Mouse (Mus musculus) testis, postnatal 14 days (tissue): ENCODE results near the gene Focad.

ENCODE experiments used
- DNase-seq: peaks from one replicate; pipeline ENCODE4 v3.0.0; 2021; ENCODE audit warnings: low spot score

Focad gene

DNA sequence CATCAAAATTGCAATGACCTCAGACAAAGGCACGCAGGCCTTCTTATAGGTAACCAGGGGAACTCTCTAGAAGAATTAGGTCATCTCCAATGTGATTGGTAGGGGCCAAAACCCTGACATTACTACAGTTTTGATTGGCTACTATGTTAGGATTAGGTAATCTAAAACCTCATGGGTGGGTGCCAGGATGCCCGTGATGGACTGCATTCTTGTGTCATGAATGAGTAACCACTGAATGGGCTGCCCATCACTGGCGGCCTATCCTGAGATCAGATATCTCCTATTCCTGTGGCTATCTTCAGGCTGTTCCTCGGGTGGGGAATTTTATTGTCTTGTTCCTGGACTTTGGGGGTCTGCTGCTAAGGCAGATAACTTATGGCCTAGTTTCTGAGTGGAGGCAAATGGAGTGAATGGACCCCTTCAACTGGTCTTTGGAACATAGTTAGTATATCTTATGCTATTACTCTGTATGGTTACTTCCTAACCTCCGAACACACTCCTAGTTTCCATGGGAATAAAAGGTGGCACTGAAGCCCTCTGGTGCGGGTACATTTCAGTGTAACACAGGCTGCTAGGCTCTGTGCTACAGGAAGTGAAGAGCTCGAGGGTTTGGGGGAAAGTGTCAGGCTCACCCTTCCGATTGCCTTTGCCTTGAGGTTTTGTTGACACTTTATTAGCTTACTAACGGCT lies 306.0 kb downstream of the Focad start:
- no peak for DNase-seq

DNA sequence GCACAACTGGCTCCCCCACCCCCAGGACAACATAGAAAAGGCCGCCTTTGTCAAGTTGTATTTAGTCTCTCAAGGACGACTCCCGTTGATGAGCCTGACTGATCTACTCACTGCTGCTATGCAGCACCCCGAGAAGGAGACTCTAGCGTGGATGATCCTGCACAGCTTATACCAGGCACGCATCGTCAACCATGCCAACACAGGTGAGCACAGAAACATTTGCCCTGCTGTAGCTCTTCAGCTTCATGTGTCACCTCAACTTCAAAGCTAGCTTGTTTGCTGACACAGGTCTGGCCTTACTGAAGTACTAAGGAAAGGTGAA lies 306.5 kb downstream of the Focad start:
- DNase-seq, result no peak

DNA sequence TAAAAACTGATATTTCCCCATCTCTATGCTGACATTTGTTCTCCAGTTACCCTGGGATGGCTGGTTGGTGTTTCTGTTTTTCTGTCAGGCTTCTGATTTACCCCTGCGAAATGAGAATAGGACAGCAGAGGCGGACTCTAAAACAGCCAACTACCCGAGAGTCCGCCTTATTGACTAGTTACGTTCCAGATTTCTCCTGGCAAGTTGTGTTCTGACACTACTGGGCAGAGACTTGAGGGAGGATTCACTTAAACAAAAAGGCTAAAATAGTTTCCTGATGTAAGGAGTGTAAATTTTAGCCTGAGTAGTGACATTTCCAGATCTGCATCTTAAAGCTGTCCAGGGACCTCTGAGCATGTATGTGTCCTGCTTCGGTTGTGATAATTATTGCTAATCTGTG lies 308.5 kb downstream of the Focad start:
- no peak for DNase-seq

GRCm38 (mm10) chr4:88406887-88407696 lies 312.7 kb downstream of the Focad start:
- DNase-seq, result peak; percentile 46

DNA sequence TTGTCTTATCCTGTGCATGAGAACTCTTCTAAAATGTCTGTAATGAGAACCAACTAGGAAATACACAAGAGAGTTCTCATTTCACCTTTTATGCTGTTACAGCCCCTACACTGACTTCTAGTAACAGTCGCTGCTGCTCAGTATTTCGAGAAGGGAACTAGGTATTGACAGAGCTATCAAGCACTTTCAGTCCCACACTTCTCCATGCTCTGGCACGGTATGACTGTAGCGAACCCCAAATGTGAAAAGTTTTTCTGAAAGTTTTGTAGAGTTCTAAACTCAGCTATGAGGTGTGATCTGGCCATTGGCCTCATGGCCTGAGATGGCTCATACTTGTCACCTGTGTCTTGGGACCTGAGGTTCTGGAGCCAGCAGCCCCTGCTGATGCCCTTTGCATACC lies 314.9 kb downstream of the Focad start:
- no peak for DNase-seq

DNA sequence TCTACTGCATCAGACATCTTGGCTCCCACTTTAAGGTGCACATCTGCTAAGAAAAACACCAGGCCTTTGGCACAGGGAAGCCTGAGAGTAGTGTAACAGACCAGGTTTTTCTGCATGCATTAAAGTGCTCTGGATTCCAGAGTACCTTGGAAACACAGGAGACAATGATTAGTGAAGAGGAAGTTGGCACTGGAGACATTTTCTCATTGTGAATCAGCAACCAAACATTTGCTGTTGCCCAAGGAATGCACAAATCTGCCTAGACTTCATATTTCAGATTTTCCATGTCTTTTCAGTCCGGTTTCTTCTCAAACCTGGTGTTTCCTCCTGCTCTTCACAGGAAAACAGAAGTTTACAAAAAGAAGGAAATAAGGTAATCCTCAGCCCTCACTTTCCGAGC lies 317.9 kb downstream of the Focad start:
- no peak for DNase-seq

DNA sequence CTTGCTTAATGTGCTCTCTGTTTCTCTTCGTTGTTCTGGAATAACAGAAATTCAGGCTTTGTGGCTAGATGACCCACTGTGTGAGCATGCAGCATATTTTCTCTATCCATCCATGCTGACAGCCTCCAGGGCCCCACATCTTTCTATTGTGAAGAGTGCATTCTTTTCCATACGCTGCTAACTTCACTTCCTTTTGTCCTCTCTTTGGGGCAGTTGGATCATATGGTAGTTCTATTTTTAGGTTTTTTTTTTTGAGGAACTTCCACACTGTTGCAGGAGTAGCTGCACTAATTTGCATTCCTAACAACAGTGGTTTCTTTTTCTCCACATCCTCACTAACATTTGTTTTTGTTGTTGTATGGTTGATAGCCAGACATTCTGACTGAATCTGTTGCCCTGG lies 320.6 kb downstream of the Focad start:
- no peak for DNase-seq

- DNase-seq, result no peak
Observed at GRCm38 (mm10) chr4:88419378-88419777, 324.9 kb downstream of the Focad start.

GRCm38 (mm10) chr4:88424563-88424962 lies 330.1 kb downstream of the Focad start:
- DNase-seq, result no peak

DNA sequence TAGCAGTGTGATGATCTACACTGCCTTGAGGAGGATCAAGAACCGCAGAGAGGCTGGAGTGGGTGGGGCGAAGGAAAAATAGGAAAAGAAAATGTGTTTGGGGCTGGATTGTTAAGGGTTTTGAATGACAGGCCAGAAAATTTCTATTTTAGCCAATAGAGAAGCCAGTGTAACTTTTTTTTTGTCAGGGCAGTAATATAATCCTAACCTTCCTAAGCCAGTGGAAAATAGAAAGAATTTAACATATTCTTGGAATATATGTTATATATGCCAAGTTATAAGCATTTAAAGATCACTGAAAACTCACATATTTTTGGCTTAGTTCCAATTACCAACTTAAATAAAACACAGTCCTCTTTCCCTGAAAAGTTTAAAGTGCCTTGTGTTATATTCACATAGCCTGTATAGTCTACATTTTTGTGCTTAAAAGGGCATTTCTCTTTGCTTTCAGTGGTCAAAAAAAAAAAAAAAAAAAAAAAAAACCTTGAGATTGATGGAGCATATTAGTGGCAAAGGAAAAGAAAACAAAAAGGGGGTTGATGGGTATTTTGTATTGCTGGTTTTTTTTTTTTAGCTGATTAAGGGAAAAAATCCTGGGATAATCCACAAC lies 333.3 kb downstream of the Focad start:
- no peak for DNase-seq

- no peak for DNase-seq
Observed at GRCm38 (mm10) chr4:88432412-88433024, 338.1 kb downstream of the Focad start.

DNA sequence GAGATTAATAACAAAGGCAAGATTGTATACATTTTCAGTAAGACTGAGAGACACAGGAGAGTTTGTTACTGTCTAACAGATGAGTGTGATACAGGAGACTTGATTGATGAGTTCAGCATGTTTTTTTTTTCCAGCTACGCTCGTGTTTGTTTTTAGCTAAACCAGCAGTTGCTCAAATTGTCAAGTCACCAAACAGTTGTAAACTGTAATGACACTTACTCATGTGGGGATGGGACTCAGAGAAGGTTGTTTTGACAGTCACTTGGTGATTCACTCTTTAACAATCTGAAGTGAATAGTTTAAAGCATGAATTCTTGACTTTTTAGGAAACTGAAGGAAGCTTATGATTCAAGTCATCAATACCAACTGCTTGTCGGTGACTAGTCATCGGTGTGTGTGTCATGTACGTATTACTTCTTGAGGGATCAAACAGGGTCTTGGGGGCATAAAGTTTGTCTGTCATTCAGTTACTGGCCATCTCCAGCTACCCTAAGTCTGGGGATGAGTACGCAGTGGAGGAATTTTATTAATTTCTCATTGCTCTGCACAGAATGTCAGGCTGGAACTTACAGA lies 342.2 kb downstream of the Focad start:
- no peak for DNase-seq

DNA sequence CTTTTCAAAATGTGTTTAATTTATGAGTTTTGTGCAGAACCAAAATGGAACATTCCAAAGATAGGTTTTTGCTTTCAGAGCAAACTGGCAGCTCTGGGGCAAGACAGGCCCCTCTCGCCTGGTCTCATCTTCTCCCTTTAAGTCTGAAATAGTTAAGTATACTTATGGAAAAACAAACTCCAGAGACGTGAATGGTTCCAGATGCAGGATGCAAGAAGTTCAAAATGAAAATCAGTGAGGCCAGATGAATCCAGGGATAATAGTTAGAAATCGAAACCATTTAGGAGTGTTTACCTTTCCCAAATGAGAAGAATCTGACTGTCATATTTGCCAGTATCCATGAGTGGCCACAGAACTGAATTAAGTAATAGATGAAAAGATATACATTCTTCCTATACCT lies 342.7 kb downstream of the Focad start:
- no peak for DNase-seq

DNA sequence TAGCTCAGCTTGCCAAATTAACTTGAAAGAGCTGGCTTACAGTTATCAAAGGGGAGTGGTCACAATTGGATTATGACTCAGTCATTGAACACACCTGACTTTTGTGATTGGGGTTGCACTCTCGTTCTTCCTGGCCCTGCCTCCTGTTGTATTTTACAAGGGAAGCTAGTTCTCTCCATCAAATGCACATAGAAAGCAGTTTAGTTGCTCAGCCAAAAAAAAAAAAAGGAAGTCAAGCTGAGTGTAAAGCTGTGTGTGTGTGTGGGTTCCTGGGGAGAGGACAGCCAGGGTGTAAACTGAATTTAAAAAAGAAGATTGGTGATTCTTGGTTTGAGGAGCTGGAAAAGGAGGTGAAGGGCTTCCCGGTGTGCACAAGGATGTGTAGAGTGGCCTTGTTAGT lies 343.5 kb downstream of the Focad start:
- DNase-seq, result no peak

GRCm38 (mm10) chr4:88438326-88438989 lies 344.0 kb downstream of the Focad start, which contains the start of gene Hacd4:
TSS of gene Hacd4 (minus strand) at chr4:88438928.
- peak; percentile 31 for DNase-seq

GRCm38 (mm10) chr4:88438990-88439329 lies 344.5 kb downstream of the Focad start:
- DNase-seq, result no peak

- DNase-seq, result no peak
Observed at GRCm38 (mm10) chr4:88439669-88440123, 345.3 kb downstream of the Focad start.

DNA sequence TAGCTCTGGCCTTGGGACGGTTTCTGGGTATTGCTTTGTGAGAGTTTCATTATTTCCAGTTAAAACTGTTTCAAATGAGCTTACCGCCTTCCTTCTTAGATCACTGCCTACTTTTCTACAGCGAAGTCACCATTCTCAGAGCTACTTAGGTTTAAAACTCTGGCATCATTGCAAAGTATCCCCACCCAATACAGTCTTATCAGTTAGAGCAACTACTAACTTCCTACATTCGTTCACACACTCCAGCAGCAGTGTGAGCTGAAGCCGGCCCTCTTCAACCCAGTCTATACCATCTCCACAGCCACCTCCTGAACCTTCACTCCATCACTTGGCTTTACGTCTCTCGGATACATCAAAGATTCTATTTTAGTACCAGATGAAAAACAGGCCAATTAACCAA lies 346.4 kb downstream of the Focad start:
- DNase-seq, result no peak

GRCm38 (mm10) chr4:88448976-88449375 lies 354.5 kb downstream of the Focad start:
- DNase-seq, result no peak

- DNase-seq, result no peak
Observed at GRCm38 (mm10) chr4:88450087-88450765, 355.8 kb downstream of the Focad start.

GRCm38 (mm10) chr4:88458093-88458492 lies 363.7 kb downstream of the Focad start:
- DNase-seq, result no peak
